Mouse (Mus musculus) bone marrow, adult 2 months (tissue): ENCODE data around the gene Nnat.

Experiments
- CTCF ChIP-seq: fragments of 200-500 bp; IDR thresholded peaks from 2 replicates; pipeline ENCODE4 v1.5.1; 2011; ENCODE audit warnings: low read length, control low read depth; ENCODE audit not compliant: control insufficient read depth, insufficient read depth
- POLR2A ChIP-seq: fragments of 200-500 bp; IDR thresholded peaks from 2 replicates; pipeline ENCODE4 v1.6.1; 2011; ENCODE audit warnings: low read depth, mild to moderate bottlenecking, control low read depth, low read length, borderline replicate concordance; ENCODE audit not compliant: control insufficient read depth

DNA sequence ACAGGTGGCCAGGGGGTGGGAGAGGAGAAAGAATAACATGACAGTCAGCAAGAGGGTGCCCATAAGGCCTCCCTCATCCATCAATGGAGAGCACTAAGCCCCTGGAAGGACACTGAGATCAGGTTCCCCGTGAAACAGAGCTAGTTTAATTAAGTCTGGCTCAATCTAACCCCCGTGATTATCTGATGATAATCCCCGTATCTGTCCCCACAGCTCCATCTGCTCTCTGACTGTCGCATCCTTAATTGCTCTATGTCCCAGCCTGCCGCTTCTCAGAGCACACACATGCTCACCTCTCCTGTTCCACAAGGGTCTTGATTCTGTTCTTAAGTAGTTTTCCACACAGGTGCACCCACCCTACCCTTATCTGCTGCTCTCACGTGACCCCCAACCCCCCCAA lies 42.4 kb upstream of the Nnat start:
- TF ChIP-seq POLR2A = no peak
- no peak for TF ChIP-seq CTCF
